Mouse (Mus musculus) thymus, postnatal 4 days (tissue): ENCODE measurements at regions not wholly inside any gene's neighbourhood (a gene's known extent, or its start where the extent isn't known, plus 50 kb on each side); places are given as distances from the start of the nearest gene placed in this dataset.
A peak's percentile ranks its signal among the peaks of the same experiment; 100 is the strongest.

Experiments
- DNase-seq: peaks from one replicate; pipeline ENCODE4 v3.0.0; 2021

DNA sequence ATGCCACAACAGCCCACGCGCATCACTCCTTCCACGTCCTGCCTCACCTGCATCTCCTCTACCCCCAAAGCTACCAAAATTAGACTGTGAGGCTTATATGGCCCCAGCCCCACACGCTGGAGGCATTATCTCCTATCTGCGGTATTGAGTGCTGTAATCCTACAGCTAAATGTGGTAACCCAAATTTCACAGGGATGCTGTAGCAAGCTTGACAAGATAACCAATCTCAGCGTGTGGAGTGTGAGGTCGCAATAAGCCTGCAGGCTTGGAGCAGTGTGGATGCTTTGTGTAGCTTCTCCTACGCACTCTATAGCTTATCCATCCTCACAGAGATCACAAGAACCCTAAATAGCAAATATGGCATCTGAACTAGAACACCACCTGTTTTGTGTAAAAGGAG lies 251.2 kb upstream of the Kcnh8 start:
- DNase-seq, result peak; percentile 72

DNA sequence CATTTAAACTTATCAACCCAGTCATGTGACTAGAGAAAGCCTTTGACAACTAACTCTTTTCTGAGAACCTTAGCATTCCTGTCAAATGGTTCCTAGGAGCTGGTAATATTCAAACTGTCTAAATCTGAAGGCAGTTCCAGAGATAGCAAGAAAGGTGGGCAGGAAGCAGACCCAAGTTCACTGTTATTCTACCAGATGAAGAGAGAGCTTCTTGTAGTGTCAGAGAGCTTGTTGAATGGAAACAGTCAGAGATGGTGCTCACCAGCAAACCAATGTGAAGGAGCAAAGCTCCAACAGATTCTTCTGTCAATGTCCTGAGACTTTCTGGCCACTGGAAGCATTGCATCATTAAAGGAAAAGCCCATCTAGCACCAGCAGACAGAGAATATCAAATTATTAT lies 251.8 kb upstream of the Kcnh8 start:
- DNase-seq, result no peak

DNA sequence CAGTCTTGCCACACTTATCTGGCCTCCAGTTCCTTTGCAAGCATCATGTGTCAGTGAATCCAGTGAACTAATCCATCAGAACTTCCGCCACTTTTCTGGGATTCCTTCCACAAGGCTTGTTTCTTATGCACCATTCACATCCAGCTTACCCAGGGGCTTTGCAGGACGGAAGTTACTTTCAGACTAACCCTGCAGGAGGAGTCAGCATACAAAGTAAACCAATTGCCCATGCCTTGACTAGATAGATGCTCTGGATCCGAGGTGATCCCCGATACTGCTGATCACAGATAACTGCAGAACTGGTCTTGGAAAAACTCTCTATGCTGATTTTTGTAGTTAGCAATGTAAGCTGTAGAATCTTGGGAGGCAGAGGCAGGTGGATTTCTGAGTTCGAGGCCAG lies 252.6 kb upstream of the Kcnh8 start:
- no peak for DNase-seq

DNA sequence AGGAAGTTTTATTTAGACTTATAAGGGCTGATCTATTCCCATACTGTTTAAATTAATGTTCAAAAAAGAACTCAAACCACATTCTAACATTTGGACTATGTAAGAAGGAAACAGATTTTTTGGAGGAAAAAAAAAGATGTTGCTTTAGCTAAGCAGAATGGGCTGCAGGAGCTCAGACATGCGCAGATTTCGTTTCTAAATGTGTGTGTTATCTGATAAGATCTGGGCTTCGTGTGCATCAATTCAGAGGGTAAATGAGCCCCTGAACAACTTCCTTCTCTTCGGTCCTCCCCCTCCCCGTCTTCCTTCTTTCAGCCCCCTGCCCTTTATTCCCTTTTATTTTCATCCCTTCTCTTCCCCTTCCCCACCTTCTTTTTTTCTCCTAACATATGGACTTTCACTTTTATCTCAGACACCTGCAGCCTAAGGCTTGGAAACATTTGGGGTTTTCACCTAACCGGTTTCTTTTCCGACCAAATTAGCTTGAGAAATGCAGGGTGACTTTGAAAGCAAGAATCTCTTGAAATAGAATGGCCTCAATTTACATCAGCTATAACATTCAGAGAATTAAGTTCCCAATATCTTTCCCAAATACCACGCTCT lies 253.9 kb upstream of the Kcnh8 start:
- peak; percentile 58 for DNase-seq

DNA sequence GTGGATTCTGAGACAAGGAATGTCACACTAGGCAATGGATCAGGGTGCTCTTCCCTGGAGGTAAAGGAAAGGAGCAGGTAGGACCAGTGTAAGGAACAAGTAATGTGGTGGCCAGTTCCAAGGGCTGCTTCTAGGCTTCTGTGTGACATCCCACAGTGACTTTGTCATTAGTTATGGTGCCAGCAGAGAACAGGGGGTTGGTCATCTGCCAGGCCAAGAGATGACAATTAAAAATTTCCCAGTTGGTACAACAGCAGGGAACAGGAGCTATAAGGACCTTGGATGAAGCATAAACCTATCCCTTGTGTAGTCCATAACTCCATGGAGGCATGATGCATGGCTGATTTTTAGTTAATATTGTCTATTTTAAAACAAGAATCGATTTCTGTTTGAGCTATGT lies 281.9 kb upstream of the Kcnh8 start:
- DNase-seq, result no peak

DNA sequence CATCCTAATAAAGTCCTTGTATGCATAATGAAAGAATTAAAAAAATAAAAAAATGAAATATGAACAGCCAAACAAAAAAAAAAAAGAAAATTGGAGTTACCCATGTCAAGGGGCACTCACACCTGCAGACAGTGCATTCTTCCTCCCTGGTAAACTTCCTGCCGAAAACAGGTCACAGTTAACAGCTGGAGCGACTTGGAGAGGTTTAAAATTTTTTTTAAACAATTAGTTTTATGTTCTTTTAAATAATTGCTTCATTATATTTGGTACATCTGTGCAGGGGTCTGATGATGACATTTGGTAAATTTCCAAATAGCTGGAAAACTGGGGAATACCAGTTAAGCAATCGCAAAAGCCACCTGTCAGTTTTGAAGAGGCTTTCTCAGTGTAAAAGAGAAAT lies 285.5 kb upstream of the Kcnh8 start:
- no peak for DNase-seq

DNA sequence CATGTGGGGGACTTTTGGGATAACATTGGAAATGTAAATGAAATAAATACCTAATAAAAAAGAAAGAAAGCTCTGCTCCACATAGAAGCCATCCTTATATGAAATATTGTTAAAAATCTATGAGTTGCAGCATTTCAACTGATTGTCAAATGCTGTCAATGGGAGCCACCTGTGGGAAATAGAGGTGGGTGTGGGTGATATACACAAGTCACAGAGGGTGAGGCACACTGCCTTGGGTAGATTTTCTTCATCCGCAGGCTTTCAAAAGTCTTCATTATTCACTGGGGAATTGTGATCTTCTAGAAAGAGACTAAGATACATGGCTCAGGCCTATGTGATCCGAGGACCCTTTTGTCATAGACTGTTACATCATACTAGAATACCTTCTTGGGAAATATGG lies 286.6 kb upstream of the Kcnh8 start:
- DNase-seq, result no peak

DNA sequence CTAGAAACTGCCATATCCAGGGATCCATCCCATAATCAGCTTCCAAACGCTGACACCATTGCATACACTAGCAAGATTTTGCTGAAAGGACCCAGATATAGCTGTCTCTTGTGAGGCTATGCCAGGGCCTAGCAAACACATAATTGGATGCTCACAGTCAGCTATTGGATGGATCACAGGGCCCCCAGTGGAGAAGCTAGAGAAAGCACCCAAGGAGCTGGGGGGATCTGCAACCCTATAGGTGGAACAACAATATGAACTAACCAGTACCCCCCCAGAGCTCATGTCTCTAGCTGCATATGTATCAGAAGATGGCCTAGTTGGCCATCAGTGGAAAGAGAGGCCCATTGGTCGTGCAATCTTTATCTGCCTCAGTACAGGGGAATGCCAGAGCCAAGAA lies 287.1 kb upstream of the Kcnh8 start:
- DNase-seq, result peak; percentile 67

DNA sequence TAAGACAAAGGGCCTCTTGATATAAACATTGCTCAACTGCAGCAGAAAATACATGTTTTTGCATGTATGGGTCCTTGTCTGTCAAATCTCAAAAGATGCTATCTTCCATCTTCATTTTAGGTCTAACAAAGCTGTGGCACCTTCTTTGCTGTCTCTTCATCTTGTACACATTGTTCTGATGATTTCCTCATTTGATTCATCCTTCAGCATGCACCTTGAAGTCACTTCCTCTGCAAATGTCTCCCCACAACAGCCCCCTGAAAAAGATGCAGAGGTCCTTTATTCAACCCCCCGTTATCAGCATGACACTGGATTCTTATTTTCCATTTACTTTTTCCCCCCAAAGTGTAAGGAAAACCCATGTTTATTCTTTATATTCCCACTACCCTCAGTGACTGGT lies 290.5 kb upstream of the Kcnh8 start:
- DNase-seq, result no peak

DNA sequence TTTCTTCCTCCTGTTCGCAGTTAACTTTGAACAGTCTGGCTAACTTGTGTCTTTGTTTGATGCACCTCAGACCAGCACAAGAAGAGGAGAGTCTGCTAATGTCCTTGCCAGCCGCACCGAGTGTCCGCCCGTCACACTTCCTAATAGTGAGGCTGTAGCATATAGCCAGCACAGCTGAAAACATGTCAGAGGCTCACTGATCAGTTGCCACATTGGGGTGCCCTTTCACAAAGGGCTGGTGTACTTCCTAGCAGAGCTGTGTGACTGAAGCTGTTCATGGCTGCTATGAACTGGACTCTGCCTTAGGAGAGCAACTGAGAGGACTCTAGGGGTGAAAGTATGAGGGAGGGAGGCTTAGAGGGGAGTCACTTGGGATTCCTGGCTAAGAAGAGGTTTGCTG lies 293.7 kb upstream of the Kcnh8 start:
- DNase-seq, result peak; percentile 49

DNA sequence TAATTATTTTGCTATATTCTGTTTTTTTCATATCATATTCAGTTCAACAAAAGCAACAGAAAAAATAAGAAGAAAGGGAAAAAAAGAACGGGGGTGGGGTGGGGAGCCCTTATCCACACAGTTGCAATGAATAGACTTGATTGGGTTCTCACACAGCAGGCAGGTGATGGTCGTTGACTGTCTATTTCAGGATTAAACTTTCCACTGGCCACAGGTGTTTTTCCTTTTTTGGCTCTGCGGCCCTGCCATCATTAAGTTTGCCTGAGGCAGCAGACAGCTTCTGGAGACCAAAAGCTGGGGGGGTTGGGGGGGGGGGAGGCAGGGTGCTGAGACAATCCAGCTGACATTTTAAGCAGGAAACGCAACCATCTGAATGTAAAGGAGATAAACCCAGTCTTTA lies 298.4 kb upstream of the Kcnh8 start:
- DNase-seq, result peak; percentile 55

DNA sequence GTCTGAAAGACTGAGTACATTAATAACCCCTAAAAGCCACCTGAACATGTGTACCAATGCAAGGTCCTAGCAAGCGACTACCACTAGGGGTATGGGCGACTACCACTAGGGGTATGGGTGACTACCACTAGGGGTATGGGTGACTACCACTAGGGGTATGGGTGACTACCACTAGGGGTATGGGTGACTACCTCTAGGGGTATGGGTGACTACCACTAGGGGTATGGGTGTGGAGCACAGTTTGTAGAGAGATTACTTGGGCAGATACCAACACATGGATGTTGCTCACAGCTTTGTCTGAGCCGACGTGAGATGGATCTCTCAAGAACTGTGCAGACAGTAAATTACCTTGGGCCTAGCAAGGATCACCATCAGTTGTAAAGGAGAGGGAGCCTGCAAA lies 299.2 kb upstream of the Kcnh8 start:
- DNase-seq, result no peak

DNA sequence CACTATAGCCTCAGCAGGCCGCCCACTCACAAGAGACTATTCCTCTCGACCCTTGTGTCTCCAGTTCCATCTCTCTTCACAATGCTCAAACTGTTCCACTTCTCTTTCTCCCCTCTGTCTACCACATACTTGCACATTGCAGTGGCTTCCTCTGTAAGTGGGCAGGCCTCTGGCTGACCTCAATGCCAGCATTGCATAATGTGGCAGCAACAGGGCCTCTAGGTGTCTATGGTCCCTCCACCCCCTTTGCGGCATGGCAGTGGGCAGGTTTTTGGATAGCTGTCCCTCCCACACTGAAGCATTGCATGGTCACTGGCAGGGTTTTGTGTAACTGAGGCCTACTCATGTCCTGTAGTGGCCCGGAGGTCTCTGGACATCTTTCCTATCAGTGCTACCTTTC lies 302.7 kb upstream of the Kcnh8 start:
- DNase-seq, result no peak

DNA sequence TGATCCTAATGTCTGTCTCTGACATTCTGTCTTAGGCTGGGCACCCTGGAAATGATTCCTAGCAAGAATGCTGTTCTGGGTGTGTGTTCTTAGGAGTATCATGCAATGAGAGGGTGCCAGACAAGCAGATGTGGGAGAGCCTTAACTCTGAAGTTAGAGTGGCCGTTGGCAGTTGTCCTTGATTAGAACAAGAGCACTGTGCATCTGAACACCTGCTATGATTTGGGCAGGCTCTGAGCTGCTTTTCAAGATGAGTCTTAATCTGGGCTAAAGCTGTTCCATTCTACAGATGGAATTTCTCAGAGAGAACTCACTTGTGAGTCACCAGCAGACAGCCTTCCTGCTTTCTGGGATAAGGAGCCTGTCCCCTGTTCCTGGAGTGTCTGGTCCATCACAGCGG lies 317.1 kb upstream of the Kcnh8 start:
- no peak for DNase-seq

DNA sequence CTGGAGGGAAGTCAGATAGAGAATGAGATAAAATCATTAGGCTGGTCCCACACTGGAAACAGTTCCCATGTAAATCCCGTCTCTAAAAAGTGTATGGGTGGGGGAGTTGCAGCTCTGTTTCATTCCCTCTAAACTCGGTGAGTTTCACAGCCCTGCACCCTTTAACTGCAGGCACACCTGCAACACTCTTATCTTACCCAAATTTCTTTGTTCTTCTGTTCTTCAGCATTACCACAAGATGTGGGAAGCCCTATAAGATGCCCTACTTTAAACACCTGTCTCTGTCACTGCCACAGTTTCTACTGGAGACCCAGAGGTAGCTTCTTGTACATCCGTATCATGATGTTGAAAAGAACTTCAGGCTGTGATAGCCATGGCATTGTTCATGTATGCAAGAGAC lies 320.2 kb upstream of the Kcnh8 start:
- no peak for DNase-seq

DNA sequence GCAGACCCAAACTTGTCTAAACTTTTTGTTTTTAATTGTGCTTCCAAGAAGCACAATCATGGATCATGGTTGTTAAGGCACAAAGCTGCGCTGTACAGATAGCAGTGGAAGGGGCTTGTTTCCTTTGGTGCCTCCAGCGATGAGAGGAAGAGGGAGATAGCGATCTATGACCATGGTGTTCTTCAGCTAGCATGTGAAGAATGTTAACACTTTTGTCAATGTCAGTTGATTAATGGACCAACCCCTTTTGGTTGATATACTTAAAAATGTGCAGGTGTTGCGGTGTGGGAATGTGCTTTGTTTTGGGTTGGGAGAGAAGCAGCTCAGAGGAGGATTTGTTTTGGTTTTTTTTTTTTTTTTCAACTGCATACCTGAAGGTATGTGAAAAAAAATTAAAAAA lies 324.0 kb upstream of the Kcnh8 start:
- peak; percentile 43 for DNase-seq

DNA sequence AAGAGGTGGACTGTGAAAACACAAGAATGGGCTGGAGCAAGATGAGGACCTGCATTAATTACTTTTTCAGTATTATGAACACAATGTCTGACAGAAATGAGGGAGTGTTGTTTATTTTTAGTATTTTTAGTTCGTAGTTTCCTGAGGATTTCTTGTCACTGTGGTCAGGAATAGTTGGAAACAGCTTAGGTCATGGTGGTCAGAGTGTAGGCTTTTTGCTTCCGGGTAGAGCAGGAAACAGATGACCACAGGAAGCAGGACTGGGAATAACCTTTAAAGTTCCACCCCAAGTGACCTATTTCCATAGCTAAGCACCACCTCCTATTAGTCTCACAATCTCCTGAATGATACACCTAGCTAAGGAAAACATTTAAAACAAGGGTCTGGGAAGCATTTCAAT lies 333.7 kb upstream of the Kcnh8 start:
- DNase-seq, result no peak

DNA sequence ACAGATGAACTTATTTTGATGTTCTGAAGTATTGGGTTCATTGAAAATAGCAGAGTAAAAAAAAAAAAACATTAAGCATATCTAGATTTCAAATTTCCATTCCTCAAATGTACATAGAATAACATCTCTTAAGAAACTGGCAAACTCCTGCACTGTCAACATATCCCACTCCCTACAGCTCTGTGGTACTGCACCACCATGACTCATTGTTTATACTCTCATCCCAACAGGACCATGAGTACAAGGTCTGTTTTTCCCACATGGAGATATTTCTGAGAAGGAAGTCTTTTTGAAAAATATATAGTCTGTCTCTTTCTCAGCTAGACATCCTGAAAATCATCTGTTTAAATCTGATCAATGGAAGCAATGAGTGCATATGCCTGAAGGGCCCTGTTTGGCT lies 351.2 kb upstream of the Kcnh8 start:
- no peak for DNase-seq

DNA sequence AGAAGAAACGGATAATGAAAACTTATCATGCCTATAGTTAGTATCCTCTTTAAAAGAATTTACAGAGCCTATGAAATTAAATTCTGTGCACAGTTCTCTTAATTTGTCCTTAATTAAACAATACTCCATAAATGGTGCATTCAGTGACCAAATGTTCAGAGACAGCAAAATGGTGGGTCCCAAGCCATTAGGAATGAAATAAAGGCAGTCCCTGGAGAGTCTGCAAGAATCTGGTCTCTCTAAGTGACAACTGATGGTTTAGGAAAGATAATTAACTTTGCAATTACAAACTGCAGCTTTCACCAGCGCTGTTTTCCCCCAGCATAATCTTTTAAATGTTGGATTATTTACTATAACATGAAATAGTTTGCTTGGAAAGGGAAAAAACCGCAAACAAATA lies 376.9 kb upstream of the Kcnh8 start:
- no peak for DNase-seq

DNA sequence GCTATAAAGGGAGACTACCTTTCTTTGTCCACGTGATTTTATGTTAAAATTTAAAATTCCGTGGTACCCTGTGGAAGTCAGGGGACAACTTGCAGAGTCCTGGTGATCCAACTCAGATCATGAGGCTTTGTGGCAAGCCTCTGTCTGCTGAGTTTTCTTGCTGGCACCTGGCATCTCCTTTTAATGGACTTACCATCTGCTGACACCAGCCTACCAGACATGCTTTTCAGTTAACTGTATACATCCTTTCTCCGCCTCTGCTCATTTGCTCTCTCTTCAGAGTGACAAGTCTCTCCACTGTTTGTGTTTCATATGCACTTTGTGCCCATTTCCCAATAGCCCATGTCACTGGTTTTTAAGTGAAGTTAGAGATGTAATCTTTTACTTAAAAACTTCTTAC lies 382.1 kb upstream of the Kcnh8 start:
- peak; percentile 57 for DNase-seq

DNA sequence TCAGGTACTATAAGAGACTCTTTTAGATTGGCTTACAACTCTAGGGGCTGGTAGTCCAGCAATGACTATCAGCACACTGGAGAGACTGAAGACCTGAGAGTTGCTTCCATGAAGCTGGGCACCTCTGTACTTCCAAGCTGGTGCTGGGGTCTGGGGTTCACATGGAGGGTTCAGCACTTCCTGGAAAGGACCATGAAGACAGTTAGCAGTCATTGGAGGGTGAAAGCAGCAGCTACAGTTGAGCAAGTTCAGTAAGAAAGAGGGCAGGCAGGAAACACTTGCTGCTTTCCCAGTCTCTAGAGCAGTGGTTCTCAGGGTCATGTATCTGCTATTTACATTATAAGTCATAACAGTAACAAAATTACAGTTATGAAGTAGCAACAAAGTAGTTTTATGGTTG lies 384.3 kb upstream of the Satb1 start:
- DNase-seq, result peak; percentile 50

DNA sequence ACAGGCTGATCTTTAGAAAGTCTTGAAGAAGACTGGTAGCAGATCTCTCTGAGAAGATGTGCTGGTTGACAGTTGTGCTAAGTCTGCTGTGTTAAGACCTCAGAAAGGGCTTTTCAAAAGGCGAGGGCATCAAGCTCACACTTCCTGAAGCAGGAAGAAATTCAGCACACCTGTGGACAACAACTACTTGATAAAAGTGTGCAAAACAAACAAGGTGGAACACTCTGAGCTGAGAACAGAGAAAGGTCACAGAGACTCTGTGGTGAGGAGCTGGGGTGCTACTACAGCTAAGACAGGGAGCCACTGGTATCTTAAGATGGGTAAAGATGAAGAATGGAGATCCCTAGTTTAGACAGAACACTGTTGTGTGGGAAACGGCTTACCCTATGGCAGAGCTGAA lies 379.9 kb upstream of the Satb1 start:
- peak; percentile 50 for DNase-seq

DNA sequence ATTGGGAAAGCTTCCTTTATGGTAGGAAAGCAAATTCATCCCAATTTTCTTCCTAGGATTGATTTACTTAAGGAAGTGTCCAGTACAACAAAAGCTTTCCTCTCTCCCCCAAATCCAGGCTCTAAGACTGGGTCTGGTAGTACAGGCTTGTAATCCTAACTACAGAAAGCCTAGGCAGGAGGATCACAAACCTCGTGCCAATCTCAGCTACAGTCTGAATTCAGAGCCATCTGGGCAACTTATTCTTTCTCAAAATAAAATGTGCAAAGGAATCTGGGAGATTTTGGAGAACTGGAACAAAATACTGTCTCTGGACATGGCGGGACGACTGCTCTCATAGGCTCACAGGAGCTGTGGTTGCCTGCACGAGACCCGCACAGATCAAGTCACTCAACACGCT lies 377.4 kb upstream of the Satb1 start:
- DNase-seq, result no peak

DNA sequence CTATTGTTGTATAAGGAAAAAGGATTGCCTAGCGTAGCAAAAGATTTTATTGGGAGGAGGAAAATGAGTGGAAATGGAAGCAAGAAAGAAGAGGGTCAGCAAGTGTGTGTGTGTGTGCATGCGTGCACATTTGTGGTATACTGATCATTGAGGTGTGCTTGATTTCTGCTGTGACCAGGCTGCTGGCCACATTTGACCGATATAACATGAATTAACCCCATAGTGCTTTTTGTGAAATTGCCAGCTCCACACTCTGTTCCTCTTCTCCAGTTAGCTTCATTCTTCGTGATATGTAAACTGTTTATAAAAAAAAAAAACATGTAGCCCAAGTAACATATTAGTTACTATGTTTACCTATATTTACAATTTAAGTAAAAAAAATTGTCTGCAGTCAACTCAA lies 364.6 kb upstream of the Satb1 start:
- DNase-seq, result no peak

DNA sequence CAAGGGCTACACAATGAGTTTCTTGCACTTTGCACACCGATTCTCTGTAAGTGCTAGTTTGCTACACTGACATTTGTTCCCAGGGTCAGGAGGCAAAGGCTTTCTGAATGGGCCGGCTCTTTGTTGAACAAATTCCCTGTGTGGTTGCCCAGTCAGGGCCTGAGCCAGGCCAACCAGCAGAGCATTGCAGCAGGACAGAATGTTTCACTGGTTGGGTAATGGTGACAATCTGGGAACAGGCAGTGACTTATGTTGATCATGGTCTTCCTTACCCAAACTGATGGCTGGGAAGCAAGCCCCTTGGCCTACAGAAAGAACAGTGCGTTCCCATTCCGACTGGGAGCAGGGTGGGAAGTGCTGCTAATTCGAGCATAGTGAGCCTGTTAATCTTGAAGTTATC lies 363.7 kb upstream of the Satb1 start:
- no peak for DNase-seq

DNA sequence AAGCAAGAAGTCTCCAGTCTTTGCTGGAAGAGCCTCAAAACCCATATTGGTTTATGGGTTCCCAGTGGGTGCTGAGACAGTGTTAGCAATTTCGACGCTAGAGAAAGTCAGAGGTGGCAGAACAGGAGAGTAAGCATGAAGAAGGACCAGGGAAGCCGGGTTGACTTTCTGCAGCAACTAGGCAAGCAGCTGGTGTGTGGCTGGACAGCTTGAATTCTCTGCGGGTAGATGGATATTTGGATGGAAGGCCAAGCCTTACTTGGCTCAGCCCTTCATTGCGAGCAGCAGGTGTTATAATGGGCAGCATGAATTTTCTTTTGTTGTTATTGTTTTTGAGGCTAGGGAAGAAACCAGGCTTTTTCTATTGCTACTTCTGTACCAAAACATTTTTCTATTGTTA lies 362.7 kb upstream of the Satb1 start:
- no peak for DNase-seq
